Mouse (Mus musculus): Measurements from ENCODE around the gene Cdc42.
A peak's percentile ranks its signal among the peaks of the same experiment; 100 is the strongest.

The Cdc42 gene

GRCm38 (mm10) chr4:137285876-137286661, 71.5 kb downstream of the Cdc42 start:
- no peak for DNase-seq (ENCODE audit: low spot score in 2 of 2)

- no peak for DNase-seq (ENCODE audit: low spot score in 2 of 2)
These were observed 74.2 kb downstream of the Cdc42 start for GRCm38 (mm10) chr4:137283407-137283732.

DNA sequence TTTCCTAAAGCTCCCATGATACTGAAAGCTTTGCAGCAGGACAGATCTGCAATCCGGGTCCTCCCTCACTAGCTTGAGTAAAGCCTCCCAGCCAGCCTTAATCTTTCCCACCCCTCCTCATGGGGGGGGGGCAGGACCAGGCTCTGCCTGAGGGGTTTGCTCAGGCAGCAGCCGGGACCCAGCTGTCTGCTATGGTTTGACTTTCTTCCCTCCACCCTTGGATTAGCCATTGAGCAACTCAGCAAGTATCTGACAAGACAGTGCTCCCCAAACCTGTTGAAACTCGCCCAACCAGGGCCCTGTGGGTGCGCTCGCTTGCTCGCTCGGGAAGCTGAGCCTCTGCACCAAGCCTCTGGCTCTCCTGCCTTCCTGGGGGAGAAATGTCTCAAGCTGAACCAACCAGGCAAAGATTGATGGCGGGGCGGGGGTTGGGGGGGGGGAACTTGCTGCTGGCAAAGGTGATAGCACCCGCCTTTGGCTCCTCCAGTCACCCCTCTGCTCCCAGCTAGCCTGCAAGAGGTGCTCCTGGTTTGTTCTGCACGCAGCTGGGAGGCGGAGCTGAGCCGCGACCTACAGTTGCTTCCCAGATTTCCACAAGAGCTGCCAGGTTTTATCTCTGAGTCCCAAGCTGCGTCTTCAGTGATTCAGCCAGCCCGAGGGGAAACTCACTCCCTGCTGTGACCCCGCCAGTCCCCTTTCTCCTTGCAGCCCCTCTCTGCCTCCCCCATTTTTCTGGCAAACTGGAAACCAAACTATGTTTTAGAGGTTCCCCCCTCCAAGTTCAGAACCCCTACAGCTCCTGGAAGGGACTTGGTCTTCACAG, 74.7 kb downstream of the Cdc42 start:
- DNase-seq (ENCODE audit: low spot score in 2 of 2) = no peak

- no peak for DNase-seq (ENCODE audit: low spot score in 2 of 2)
These were observed 75.4 kb downstream of the Cdc42 start for GRCm38 (mm10) chr4:137282122-137282521.

DNA sequence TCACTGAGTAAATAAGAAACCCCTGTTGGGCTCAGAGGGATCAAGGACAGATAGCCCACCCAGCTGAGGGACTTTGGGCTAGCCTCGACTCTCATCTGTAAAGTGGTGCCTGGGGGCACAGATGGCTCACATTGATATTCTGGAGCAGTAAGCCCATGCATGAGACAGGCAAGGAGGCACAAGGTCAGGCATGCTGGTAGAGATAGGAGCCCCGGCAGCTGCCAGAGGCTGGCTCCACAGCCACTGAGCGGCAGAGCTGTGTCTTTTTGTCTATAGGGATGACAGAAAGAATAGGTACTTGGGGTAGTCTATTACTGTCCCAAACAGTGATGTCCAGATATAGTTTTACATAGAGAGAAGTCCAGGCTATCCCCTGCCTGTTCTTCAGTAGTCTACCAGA, 76.2 kb downstream of the Cdc42 start:
- DNase-seq (ENCODE audit: low spot score in 2 of 2) = no peak

- no peak for DNase-seq (ENCODE audit: low spot score in 2 of 2)
These were observed 78.2 kb downstream of the Cdc42 start for GRCm38 (mm10) chr4:137279346-137279745.

DNA sequence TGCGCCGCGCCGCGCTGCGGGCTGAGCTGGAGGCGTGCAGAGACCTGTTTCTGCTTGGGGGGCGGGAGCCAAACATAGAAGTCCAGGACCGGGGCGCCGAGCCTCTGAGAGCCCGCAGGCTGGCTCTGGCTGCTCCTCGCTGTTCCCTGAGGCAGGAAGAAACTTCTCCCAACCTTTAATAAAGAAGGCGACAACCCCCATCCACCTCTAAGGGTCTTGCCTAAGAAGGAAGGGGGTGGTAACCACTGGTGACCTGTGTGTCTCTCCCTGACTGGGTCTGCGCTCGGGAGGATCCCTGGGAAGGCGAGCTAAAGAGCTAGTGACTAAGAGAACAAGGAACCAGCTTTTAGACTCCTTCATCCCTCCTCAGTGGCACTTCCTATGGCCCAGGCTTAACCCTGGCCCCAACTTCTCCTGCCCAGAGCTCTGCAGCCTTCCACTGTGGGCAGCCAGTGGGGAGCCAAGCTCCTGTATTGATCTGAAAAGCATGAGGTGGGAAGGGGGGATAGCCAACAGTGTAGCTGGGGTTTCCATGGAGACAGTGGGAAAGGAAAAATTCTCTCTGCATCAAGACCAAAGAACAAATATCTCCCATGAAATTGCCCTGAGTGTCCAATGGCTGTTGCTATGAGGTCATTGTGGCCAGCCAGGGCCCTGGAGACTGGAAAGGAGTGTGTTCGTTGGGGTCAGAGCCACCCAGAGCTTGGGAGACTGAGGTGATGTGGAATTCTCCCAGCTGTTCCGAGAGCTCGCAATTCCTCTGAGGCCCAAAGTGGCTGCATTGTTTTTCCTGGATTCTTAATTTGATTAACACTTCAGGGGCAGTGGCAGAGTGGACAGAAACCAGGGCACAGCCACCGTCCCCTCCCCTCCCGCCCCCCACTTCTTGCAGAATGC, 79.1 kb downstream of the Cdc42 start:
- DNase-seq (ENCODE audit: low spot score in 2 of 2) = peak; percentile 37 to 46

DNA sequence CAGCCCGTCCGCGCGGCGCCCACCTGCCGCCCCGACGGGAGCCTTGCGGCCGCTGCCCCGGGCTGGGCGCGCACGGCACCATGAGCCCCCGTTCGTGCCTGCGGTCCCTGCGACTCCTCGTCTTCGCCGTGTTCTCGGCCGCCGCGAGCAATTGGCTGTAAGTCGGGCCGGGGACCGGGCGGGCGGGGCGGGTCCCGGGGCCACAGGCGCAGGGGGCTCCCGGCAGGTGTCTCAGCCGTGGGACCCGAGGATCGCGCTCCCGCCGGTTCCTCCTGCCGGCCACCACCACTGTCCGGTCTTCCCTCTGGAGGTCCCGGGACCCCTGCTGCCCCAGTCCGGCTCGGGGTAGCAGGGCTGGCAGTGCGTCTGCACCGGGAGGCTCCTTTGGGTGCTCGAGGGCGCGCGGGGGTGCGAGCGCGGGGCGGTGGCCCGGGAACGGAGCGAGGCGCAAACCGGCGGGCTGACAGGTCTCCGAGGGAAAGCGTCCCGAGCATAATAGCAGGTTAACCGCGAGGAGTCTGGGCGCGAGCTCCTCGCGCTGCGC, 79.8 kb downstream of the Cdc42 start:
- no peak for DNase-seq (ENCODE audit: low spot score in 2 of 2)

DNA sequence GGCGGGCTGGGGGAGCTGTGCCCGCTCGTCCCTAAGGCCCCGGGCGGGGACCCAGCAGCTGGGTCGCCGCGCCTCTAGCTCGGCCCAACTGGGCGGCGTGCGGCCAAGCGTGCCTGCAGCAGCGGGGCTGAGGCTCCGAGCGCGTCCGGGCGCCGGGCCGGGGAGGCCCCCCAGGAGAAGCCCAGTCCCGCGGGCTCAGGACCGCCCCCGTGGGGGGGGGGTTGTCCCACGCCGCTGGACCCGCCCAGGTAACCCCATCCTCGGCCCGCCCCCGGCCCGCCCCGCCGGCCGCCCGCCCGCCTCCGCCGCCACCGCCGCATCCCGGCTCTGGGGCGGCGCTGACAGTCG, 80.4 kb downstream of the Cdc42 start, which contains the start of gene Wnt4:
Wnt4 (plus strand) TSS at position 324 of the 348 bp plus-strand sequence.
- DNase-seq (ENCODE audit: low spot score in 2 of 2) = no peak

- DNase-seq (ENCODE audit: low spot score in 2 of 2) = peak in 1 of 2 experiments; percentile 33
These were observed 80.9 kb downstream of the Cdc42 start for GRCm38 (mm10) chr4:137276443-137277165.

GRCm38 (mm10) chr4:137274304-137274703, 83.2 kb downstream of the Cdc42 start:
- DNase-seq (ENCODE audit: low spot score in 2 of 2) = no peak

DNA sequence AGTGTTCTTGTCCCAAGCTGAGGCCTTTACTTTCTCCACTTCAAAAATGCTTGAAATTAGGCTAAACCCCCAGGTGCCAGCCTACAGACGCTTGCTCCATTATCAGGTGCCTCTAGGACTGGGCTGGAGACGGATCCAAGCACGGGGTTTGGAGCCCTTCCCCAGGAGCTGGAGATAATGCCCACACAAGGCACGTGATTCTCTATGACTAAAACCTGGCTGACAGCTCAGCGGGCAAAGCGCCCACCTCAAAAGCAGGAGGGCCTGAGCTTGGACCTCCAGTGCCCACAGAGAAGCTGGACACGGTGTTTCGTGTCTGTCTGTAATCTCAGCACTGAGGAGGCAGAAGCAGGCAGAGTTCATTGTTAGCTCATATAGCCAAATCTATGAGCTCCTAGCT, 85.7 kb downstream of the Cdc42 start:
- DNase-seq (ENCODE audit: low spot score in 2 of 2) = no peak

Data from frontal cortex, postnatal 36 days (tissue).